Mouse (Mus musculus) cerebellum, adult 11-12 months (tissue): ENCODE data around the gene Olfr605.
"Not testable (repeated sequence)": the region's sequence is repeated elsewhere in the genome, so short reads cannot be mapped to it uniquely, and the experiment has no call there.

Experiments used
- DNase-seq: peaks from one replicate; pipeline ENCODE4 v3.0.0; 2022

Gene Olfr605

DNA sequence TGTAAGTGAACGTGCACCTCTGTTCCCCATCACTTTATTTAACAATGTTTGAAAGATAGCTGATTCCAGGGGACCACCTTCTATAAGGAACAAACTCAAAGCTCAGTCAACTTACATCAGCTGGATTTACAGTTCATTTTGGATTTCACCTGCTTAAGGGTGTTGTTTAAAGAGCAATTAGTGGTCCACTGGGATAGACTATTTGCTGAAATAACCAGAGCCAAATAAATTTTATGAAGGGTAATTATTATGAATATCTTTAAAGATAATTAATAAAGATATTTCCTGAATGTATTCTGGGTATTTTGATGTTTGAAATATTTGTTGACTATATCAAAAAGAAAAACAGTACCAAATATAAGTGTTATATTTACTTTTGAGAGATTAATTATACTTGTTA is at the start of gene Olfr605:
Olfr605 (minus strand) TSS at position 101 of the 400 bp plus-strand sequence.
- DNase-seq: no peak

DNA sequence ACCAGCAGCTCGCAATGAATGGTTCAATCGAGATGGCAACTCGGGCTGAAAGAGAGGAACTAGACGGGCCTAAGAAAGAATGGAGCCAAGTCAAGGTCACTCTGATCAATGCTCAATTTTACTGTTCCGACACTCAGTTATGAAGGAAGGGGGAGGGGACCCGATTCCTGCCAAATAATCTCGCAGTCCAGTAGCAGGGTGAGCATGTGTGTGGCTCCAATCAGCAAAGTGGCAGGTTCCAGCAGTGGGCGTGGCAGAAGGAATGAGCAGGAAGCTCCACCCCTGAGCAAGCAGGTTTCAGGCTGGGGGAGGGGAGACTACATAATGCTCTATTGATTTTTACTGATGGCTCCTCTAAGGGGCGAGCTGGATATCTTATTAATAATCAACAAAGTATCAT is 31.9 kb upstream of the Olfr605 start:
- DNase-seq: not testable (repeated sequence)

DNA sequence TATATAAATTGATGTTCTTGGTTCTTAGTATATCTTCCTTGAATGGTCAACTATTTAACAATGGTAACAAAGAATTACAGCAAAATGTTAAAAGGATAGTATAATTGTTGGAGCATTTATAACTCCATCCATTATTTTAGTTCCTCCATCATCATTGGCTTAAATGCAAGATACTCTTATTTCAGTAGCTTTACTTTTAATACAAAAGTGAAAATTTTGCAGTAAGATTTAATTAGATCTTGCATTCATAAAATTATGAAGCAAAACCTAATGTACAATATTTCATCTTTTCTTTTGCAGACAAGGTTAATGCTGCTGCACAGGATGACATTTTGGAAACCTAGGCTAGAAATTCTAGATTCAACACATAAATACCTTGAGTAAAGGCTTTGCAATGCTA is 24.3 kb upstream of the Olfr605 start, which contains the start of gene Olfr608:
Olfr608 (plus strand) TSS at position 301 of the 400 bp plus-strand sequence.
- DNase-seq: no peak

DNA sequence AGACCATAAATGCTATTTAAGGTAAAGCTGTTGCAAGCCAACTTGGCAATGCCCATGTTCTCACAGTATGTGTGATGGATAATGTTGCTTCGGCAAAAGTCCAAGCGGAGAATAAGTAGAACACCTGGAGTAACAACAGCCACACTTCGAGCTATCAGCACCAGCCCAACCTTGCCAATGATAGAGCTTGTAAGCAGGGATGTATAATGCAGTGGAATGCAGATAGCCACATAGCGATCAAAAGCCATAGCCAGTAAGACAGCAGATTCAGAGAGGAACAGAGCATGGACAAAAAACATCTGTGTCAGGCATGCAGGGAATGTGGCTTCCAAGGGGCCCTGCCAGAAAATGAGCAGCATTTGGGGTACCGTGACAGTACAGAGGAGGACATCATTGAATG is 15.4 kb upstream of the Olfr605 start:
- DNase-seq: no peak

DNA sequence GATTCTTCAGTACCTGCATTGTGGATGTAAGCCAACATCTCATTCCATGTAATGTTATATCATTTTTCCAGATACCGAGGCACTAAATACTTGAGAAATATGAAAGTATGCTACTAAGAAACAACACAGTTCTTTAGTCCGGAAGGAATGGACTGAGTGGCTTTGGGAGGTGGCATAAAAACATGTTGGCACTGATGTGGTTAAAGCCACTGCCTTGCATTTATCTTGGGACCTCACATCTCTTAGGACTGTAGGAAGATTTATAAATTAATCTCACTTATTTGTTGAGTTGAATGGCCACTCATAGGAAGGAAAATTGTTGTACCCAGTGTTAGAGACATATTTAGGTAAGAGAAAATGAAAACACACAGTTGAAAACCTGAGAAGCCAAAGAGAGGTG is 3.5 kb upstream of the Olfr605 start, which contains the start of gene Olfr606:
Olfr606 (plus strand) TSS at position 301 of the 400 bp plus-strand sequence.
- DNase-seq: no peak

DNA sequence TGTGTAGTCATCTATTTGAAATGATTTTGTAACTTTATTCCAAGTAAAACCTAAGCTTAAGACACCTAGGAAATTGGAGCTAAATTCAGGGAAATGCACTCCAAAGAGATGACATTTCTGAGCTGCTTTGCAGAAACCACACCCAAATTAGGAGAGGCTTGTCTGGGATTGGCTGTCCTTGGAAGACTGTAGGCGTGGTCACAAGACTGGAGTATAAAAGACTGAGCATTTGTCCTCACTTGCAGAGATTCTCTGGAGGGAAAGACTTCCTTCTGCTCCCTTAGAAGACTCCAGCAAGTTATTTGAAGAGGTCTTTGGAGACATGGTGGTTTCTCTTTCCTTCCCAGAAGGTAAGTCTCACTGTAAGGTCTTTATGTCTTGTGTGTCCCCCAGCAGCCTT is 30.5 kb downstream of the Olfr605 start, which contains the start of gene Usp17lc:
Usp17lc (plus strand) TSS at position 301 of the 400 bp plus-strand sequence.
- DNase-seq: not testable (repeated sequence)

DNA sequence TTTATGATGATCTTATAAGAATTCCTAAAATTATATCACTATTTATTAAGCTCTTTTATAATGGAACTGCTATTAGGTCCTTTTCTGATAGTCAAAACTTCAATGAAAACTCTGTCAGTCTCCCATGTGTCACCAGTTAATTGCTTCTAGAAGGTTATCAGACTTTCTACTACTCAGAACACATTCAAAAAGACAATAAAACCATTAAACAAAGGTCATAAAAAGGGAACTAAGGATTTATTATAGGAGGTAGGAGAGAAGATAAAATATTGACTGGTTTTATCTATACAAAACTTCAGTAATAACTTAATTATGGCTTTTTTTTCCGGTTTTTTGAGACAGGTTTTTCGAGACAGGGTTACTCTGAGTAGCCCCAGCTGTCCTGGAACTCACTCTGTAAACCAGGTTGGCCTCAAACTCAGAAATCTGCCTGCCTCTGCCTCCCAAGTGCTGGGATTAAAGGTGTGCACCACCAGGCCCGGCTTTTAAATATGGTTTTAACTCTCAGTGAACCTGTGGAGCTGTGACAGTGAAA is 38.7 kb downstream of the Olfr605 start:
- not testable (repeated sequence) for DNase-seq

DNA sequence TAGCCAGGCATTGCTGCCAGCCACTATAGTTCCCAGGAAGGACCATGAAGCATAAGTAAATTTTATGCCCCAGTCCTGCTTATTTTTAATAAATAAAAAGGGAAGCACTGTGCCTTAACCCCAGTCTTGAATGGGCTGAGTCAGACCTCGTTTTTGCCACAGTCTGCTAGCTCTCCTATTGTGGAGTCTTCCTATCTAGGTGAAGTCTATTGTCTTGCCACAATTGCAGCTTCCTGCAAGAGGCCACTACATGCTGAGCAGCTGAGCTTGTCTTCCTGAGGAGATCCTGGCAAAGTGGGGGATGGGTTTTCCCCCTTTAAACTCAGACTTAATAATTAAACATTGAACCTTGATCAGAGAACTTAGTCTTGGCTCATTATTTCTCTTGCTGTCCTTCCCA is 46.3 kb downstream of the Olfr605 start:
- DNase-seq: no peak

DNA sequence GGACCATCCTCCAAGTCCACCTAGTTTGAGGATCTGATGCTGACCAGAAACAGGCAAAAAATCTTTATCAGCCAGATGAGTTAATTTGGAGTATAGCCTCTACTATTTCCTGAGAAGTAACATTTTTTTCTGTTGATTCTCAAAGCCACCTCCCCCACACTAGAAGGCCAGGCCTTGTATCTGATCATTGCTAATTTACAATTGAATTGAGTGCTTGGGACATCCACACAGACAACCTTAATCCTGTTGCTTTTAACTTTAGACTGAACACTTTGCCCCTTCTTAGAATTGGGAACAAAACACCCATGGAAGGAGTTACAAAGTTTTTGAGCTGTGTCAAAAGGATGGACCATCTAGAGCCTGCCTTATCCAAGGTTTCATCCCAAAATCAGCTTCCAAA is 47.5 kb downstream of the Olfr605 start:
- no peak for DNase-seq
